Mouse (Mus musculus) MEL (cell line): ENCODE data around the gene Wars2. TPM values are rescaled to one million over a fixed set of nuclear protein-coding genes. Genes with fewer than 3 reads are reported as not detected.

ENCODE experiments used
- DNase-seq: peaks from one replicate; pipeline ENCODE4 v3.0.0; 2011; ENCODE audit warnings: low read depth, low spot score
- H3K27ac ChIP-seq: 2 replicates; pipeline ENCODE4 v1.5.1; 2012; ENCODE audit warnings: low read depth, mild to moderate bottlenecking, control low read depth, low read length, moderate library complexity; ENCODE audit not compliant: control insufficient read depth
- H3K27me3 ChIP-seq, 2 experiments: fragments of 150-350 bp in 1 of 2; sonication (generic) in 1 of 2; 2 replicates each; pipeline ENCODE4 v1.6.1; 2012; ENCODE audit warnings: low read length in 2 of 2, mild to moderate bottlenecking in 2 of 2, improper control_type of control experiment in 1 of 2, moderate library complexity in 1 of 2; ENCODE audit not compliant: insufficient read depth in 2 of 2, control insufficient read depth in 1 of 2
- H3K36me3 ChIP-seq, 2 experiments: 2 replicates each; pipeline ENCODE4 v1.6.1; 2012 to 2014; ENCODE audit warnings: low read length in 2 of 2, improper control_type of control experiment in 1 of 2, inconsistent platforms in 1 of 2, mild to moderate bottlenecking in 1 of 2; ENCODE audit not compliant: insufficient read depth in 2 of 2, control insufficient read depth in 1 of 2
- H3K4me1 ChIP-seq, 2 experiments: fragments of 150-350 bp in 1 of 2; sonication (generic) in 1 of 2; 2 replicates each; pipeline ENCODE4 v1.6.1; 2012; ENCODE audit warnings: low read length in 2 of 2, improper control_type of control experiment in 1 of 2, mild to moderate bottlenecking in 1 of 2; ENCODE audit not compliant: insufficient read depth in 2 of 2, control insufficient read depth in 1 of 2
- H3K4me3 ChIP-seq, 2 experiments: fragments of 150-350 bp in 1 of 2; sonication (generic) in 1 of 2; 2 replicates each; pipeline ENCODE4 v1.5.1; 2012; ENCODE audit warnings: low read depth in 2 of 2, low read length in 2 of 2, mild to moderate bottlenecking in 2 of 2, moderate library complexity in 2 of 2, control low read depth in 1 of 2, improper control_type of control experiment in 1 of 2; ENCODE audit not compliant: control insufficient read depth in 1 of 2, insufficient read depth in 1 of 2
- H3K79me2 ChIP-seq: 2 replicates; pipeline ENCODE4 v1.6.1; 2012; ENCODE audit warnings: mild to moderate bottlenecking, low read length, moderate library complexity; ENCODE audit not compliant: control insufficient read depth, poor library complexity, insufficient read depth
- H3K9ac ChIP-seq: 2 replicates; pipeline ENCODE4 v1.6.1; 2012; ENCODE audit warnings: low read depth, mild to moderate bottlenecking, control low read depth, low read length, moderate library complexity; ENCODE audit not compliant: control insufficient read depth, poor library complexity, severe bottlenecking
- H3K9me3 ChIP-seq: fragments of 150-350 bp; sonication (generic); replicated peaks from 2 replicates; pipeline ENCODE4 v1.6.1; 2012; ENCODE audit warnings: mild to moderate bottlenecking, low read length, improper control_type of control experiment, moderate library complexity; ENCODE audit not compliant: insufficient read depth
- BHLHE40 ChIP-seq: IDR thresholded peaks from 2 replicates; pipeline ENCODE4 v1.6.1; 2012; ENCODE audit warnings: low read depth, mild to moderate bottlenecking, inconsistent platforms, low read length, improper control_type of control experiment, borderline replicate concordance
- CHD1 ChIP-seq: IDR thresholded peaks from 2 replicates; pipeline ENCODE4 v1.6.1; 2012; ENCODE audit warnings: low read depth, mild to moderate bottlenecking, inconsistent platforms, low read length, improper control_type of control experiment
- CTCF ChIP-seq, 3 experiments: IDR thresholded peaks in 2 of 3; conservative IDR thresholded peaks in 1 of 3; 2 replicates each; pipeline ENCODE4 v1.5.1; 2011 to 2012; ENCODE audit warnings: low read length in 3 of 3, low read depth in 2 of 3, mild to moderate bottlenecking in 2 of 3, improper control_type of control experiment in 1 of 3, inconsistent platforms in 1 of 3, mixed read lengths in 1 of 3, moderate library complexity in 1 of 3; ENCODE audit not compliant: control insufficient read depth in 1 of 3, insufficient read depth in 1 of 3, poor library complexity in 1 of 3, severe bottlenecking in 1 of 3
- EP300 ChIP-seq, 2 experiments: IDR thresholded peaks; 2 replicates each; pipeline ENCODE4 v1.6.1; 2011; ENCODE audit warnings: improper control_type of control experiment in 2 of 2, low read length in 2 of 2, low read depth in 1 of 2, mild to moderate bottlenecking in 1 of 2
- ETS1 ChIP-seq: IDR thresholded peaks from 2 replicates; pipeline ENCODE4 v1.6.1; 2012; ENCODE audit warnings: low read depth, mild to moderate bottlenecking, inconsistent platforms, low read length, improper control_type of control experiment, moderate library complexity
- GABPA ChIP-seq: IDR thresholded peaks from 2 replicates; pipeline ENCODE4 v1.6.1; 2012; ENCODE audit warnings: low read depth, mild to moderate bottlenecking, inconsistent platforms, low read length, improper control_type of control experiment, moderate library complexity
- MAFK ChIP-seq: IDR thresholded peaks from 2 replicates; pipeline ENCODE4 v1.6.1; 2011; ENCODE audit warnings: low read depth, mild to moderate bottlenecking, low read length, improper control_type of control experiment, borderline replicate concordance
- MAZ ChIP-seq: IDR thresholded peaks from 2 replicates; pipeline ENCODE4 v1.6.1; 2012; ENCODE audit warnings: low read depth, mild to moderate bottlenecking, inconsistent platforms, low read length, improper control_type of control experiment
- MEF2A ChIP-seq: IDR thresholded peaks from 2 replicates; pipeline ENCODE4 v1.6.1; 2014; ENCODE audit warnings: low read depth, mild to moderate bottlenecking, inconsistent platforms, low read length, improper control_type of control experiment; ENCODE audit not compliant: poor library complexity, insufficient replicate concordance, severe bottlenecking; ENCODE audit errors: extremely low read depth
- MXI1 ChIP-seq: IDR thresholded peaks from 2 replicates; pipeline ENCODE4 v1.6.1; 2011; ENCODE audit warnings: mild to moderate bottlenecking, low read depth, low read length, improper control_type of control experiment
- MYB ChIP-seq: IDR thresholded peaks from 2 replicates; pipeline ENCODE4 v1.6.1; 2011; ENCODE audit warnings: mild to moderate bottlenecking, low read depth, low read length, improper control_type of control experiment
- MYC ChIP-seq: IDR thresholded peaks from 2 replicates; pipeline ENCODE4 v1.6.1; 2011; ENCODE audit warnings: low read depth, mild to moderate bottlenecking, low read length, improper control_type of control experiment, moderate library complexity
- POLR2A ChIP-seq, 2 experiments: IDR thresholded peaks; 2 replicates each; pipeline ENCODE4 v1.6.1; 2011 to 2012; ENCODE audit warnings: low read length in 2 of 2, mild to moderate bottlenecking in 2 of 2, control low read depth in 1 of 2, improper control_type of control experiment in 1 of 2, low read depth in 1 of 2, moderate library complexity in 1 of 2; ENCODE audit not compliant: control insufficient read depth in 1 of 2, insufficient read depth in 1 of 2, poor library complexity in 1 of 2
- TCF12 ChIP-seq: IDR thresholded peaks from 2 replicates; pipeline ENCODE4 v1.6.1; 2014; ENCODE audit warnings: low read depth, mild to moderate bottlenecking, inconsistent platforms, low read length, improper control_type of control experiment, moderate library complexity
- UBTF ChIP-seq: IDR thresholded peaks from 2 replicates; pipeline ENCODE4 v1.6.1; 2012; ENCODE audit warnings: low read depth, mild to moderate bottlenecking, inconsistent platforms, low read length, improper control_type of control experiment, moderate library complexity, borderline replicate concordance; ENCODE audit not compliant: insufficient read depth
- USF1 ChIP-seq: IDR thresholded peaks from 2 replicates; pipeline ENCODE4 v1.6.1; 2014; ENCODE audit warnings: low read depth, mild to moderate bottlenecking, inconsistent platforms, low read length, improper control_type of control experiment, moderate library complexity
- USF2 ChIP-seq, 2 experiments: IDR thresholded peaks; 2 replicates each; pipeline ENCODE4 v1.6.1; 2011 to 2012; ENCODE audit warnings: improper control_type of control experiment in 2 of 2, low read length in 2 of 2, borderline replicate concordance in 1 of 2, inconsistent platforms in 1 of 2, low read depth in 1 of 2, mild to moderate bottlenecking in 1 of 2; ENCODE audit not compliant: insufficient read depth in 1 of 2
- ZMIZ1 ChIP-seq: IDR thresholded peaks from 2 replicates; pipeline ENCODE4 v1.6.1; 2012; ENCODE audit warnings: low read depth, mild to moderate bottlenecking, inconsistent platforms, low read length, improper control_type of control experiment, moderate library complexity
- ZNF384 ChIP-seq: IDR thresholded peaks from 2 replicates; pipeline ENCODE4 v1.6.1; 2012; ENCODE audit warnings: low read depth, mild to moderate bottlenecking, inconsistent platforms, low read length, improper control_type of control experiment
- polyA plus RNA-seq, 2 experiments: library from polyadenylated mRNA; stranded (reverse) in 1 of 2; unstranded in 1 of 2; fragments of >175 nt in 1 of 2; fragments of >200 nt in 1 of 2; gene quantifications; 2 replicates each; pipeline versions ENCODE4 v1.2.1 to v1.2.4; 2012; ENCODE audit warnings: low replicate concordance in 2 of 2, low read depth in 1 of 2; ENCODE audit not compliant: insufficient read length in 2 of 2, insufficient read depth in 1 of 2, missing spikeins in 1 of 2
- total RNA-seq: library from RNA; depleted of rRNA; stranded (reverse); fragments of 300-350 nt; gene quantifications from 2 replicates; pipeline ENCODE4 v1.2.3, GENCODE M21; 2012

Wars2 gene
- total and polyA plus RNA-seq, 3 experiments, result 8.8 to 11.4 TPM; not detected in 1

DNA sequence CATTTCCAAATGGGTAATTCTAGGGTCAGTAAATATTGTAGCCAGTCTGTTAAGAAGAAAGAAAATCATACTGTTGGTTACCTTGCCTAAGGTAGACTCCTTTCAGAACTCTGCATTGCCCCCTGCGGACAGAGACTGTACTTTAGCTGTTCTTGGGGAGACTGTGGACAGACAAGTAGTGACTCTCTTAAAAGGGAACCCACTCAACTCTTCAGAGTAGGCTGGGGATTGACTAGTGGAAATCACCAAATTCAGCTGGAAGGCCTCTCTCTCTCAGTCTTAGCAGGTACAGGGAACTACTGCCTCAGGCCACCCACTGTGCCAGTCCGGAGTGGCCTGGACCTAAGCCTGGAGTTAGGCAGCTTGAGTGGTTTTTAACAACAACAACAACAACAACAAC is 121.1 kb downstream of the Wars2 start:
- no peaks in the 10 kb centered on the region for H3K27me3 ChIP-seq
- H3K27ac ChIP-seq, result no peak overlapping the region
- no peak overlapping the region for H3K9ac ChIP-seq
- no peak for TF ChIP-seq ZMIZ1
- no peak for TF ChIP-seq CTCF (IDR thresholded peaks at IDR 0.05 in 2 of 3, conservative IDR thresholded peaks at IDR 0.05 in 1 of 3; ENCODE audit: control insufficient read depth in 1 of 3, insufficient read depth in 1 of 3, low read depth in 2 of 3, low read length in 3 of 3, poor library complexity in 1 of 3, severe bottlenecking in 1 of 3)
- no peak for TF ChIP-seq MYC
- no peak for TF ChIP-seq USF1
- no peak for TF ChIP-seq MAZ
- TF ChIP-seq MAFK, result no peak
- TF ChIP-seq ZNF384, result no peak
- TF ChIP-seq USF2 (IDR thresholded peaks at IDR 0.05; ENCODE audit: borderline replicate concordance in 1 of 2, insufficient read depth in 1 of 2, low read depth in 1 of 2, low read length in 2 of 2), result no peak
- no peak for TF ChIP-seq MXI1
- TF ChIP-seq EP300 (IDR thresholded peaks at IDR 0.05; ENCODE audit: low read depth in 1 of 2, low read length in 2 of 2), result no peak
- TF ChIP-seq UBTF, result no peak
- TF ChIP-seq TCF12, result no peak
- no peak for TF ChIP-seq MYB
- TF ChIP-seq POLR2A (IDR thresholded peaks at IDR 0.05; ENCODE audit: control insufficient read depth in 1 of 2, insufficient read depth in 1 of 2, low read depth in 1 of 2, low read length in 2 of 2, poor library complexity in 1 of 2), result no peak
- no peak for TF ChIP-seq GABPA
- TF ChIP-seq MEF2A, result no peak
- no peak for TF ChIP-seq BHLHE40
- no peak for TF ChIP-seq CHD1
- H3K4me1 ChIP-seq, result peaks cover 2 to 5% of the 10 kb centered on the region in 2 experiments; a peak in 3 of 4 replicates
- H3K79me2 ChIP-seq, result no peaks in the 10 kb centered on the region; the same call in 1 of the 2 replicates
- H3K36me3 ChIP-seq, result peaks cover 0 to 12% of the 10 kb centered on the region in 2 experiments; a peak in 2 of 4 replicates
- DNase-seq, result no peak
- no peaks in the 10 kb centered on the region for H3K9me3 ChIP-seq
- no peak overlapping the region for H3K4me3 ChIP-seq

DNA sequence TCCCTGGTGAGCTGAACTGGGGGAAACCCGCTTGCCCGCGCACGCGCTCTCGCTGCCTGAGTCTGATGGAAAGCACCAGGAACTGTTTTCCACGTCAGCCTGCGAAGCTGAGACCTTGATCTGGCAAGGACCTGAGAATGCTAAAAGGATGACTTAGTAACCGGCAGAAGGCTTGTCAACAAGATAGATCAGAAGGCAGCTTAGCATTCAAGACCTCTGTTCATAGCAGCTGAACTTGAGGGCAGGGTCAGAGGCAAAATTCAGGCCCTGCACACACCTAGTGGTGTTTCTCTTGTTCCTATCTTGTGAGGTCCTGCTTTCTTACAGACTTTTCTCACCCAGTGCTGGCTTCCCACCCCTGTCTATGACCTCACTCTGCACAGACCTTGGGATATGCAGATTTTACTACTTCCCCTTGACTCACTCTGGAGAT is 122.6 kb downstream of the Wars2 start:
- Histone ChIP-seq H3K9ac (no peak overlapping the region), H3K9me3 (no peaks in the 10 kb centered on the region), H3K4me1 (peaks cover 2 to 5% of the 10 kb centered on the region in 2 experiments; a peak in 3 of 4 replicates), H3K79me2 (0 out of 2 replicates have a peak, but pooled peaks cover 1% of the 10 kb centered on the region), H3K27ac (no peak overlapping the region), H3K36me3 (peaks cover 0 to 12% of the 10 kb centered on the region in 2 experiments; a peak in 2 of 4 replicates), H3K27me3 (no peaks in the 10 kb centered on the region), H3K4me3 (peak overlapping the region in 1 of 2 experiments; percentile 35; a peak in 1 of 4 replicates)
- TF ChIP-seq BHLHE40, result no peak
- TF ChIP-seq ETS1, result peak; percentile 82
- peak; percentile 76 for DNase-seq
